Mouse (Mus musculus) adrenal gland, adult 8-10 months (tissue): ENCODE data around the gene Csnk2a2. TPM values are rescaled to one million over a fixed set of nuclear protein-coding genes. Genes with fewer than 3 reads are reported as not detected.

ENCODE experiments used
- DNase-seq: peaks from one replicate; pipeline ENCODE4 v3.0.0; 2022
- total RNA-seq, 4 experiments: library from RNA; stranded (reverse); gene quantifications; 2 replicates each; pipeline ENCODE4 v1.2.4; 2022

Csnk2a2 gene
- total RNA-seq, 4 experiments from 2014 or later, result 55.1 to 93.1 (median 78.1) TPM

DNA sequence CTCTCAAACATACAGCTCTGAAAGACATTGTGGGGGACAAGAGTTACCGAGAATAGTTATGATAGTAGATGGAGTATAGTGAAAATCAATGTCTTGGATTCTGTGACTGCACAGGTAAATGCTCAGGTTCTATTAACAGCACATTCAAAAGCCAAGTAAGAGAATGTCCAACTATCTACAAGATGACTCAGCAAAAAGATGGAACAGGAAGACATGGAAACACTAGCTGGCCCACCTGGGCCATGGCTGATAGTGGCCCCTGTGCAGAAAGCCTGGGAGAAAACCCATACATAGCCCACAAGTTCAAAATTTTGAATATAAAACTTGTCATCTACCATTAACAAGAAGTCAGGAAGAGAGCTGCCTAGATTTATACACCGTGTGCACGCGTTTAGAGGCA, 19.8 kb downstream of the Csnk2a2 start:
- DNase-seq, result no peak

DNA sequence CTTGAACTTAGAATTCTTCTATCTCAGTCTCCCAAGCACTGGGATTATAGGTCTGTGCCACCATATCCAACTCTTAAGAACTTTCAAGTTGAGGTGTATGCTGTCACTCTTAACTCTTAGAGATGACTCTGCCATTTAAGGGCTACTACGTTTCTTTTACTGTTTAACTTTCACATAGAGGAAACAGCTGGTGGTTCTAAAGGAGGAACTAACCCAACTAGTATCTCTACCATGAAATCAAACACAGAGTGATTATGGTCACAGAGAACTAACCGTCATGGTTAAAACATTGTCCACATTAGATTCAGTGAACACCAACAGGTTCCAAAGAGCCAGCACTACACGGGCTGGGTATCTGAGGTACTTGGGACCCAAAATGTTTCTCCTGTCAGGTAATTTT, 20.8 kb downstream of the Csnk2a2 start:
- DNase-seq, result no peak

DNA sequence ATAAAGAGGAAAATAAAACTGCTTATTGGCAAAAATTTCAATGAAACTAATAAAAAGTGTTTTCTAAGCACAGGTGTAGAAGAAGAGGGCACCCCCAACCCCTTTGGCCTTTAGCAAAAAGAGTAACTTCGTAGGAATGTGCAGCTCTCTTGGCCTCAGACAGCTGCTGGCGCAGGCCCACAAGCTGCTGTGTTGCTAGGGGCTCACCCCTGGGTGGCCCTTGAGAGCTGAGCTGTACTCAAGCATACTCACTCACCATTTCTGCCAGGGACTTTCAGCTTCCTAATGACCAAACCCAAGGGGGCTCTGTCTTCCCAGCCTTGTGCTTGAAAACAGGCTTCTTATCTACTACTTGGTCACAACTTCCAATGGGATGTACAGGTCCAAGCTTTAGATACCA, 23.3 kb downstream of the Csnk2a2 start:
- no peak for DNase-seq

DNA sequence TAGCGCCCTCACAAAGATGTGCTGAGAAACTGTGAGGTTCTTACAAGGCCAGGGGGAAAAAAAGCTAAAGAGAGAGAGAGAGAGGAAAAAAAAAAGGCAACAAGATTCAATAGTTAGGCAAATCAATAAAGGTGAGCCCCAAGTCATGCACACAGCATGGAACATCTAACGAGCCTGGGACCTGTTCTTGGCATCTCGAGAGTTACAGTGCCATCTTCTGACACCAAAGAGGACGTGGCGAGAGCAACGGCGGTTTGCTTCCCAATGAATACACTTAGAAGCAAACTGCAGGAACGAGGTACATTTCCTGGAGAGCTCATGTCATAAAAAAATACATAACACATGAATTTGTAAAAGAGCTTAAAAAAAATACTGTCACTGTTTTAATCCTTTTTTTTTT, 37.3 kb downstream of the Csnk2a2 start:
- DNase-seq, result no peak

DNA sequence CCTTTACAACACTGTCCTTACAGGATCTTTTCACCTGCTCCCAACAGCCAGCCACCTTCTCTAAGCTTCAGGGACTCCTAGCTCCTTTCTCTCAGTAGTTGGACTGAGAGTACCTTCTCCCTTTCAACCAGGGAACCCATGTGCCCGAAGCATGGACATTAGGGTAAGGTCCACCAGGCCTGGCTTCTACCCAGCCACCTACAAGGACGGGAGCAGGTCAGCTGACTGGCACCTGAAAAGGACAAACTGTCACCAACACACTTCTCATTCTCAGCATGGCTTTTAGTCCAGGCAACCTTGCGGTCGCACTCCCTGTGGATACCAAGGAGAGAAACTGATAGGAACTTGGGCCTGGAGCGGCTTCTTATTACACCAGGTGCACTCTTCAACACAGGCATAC, 39.6 kb downstream of the Csnk2a2 start:
- DNase-seq, result no peak

DNA sequence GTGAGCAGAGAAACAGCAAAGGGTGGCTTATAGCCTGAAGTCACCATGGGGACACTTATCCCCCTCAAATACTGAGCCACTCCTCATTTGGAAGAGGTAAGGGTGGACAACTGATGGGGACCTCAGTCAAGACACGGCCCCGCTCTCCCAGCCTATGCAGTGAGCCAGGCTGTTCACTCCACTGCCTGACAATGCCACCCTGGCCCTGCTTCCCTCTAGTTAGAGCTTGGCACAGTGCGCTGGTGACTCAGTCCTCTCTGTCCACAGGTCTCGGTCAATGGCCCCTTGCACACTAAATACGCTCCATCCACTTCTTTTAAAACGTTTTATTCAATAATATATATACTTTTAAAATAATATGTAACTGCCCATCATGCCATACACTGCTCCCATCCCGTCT, 42.2 kb downstream of the Csnk2a2 start:
- peak; percentile 68 for DNase-seq

DNA sequence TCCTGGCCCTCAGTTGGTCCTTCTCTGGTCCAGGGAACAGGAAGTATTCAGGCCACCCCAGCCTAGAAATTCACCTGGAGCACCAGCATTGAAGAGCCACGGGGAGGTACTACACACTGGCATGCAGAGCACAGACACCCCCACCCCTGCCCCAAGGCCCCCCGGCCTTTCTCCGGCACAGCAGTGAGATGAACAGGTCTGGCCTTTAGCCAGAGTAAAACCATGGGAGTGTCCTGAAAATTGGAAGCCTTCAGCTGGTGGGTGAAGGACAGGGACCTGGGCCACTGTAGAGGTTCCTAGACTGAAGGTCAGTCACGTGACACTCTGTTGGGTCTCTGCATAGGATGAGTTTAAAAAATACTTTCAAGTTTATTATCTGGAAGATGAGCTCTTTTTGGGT, 44.8 kb downstream of the Csnk2a2 start:
- no peak for DNase-seq

DNA sequence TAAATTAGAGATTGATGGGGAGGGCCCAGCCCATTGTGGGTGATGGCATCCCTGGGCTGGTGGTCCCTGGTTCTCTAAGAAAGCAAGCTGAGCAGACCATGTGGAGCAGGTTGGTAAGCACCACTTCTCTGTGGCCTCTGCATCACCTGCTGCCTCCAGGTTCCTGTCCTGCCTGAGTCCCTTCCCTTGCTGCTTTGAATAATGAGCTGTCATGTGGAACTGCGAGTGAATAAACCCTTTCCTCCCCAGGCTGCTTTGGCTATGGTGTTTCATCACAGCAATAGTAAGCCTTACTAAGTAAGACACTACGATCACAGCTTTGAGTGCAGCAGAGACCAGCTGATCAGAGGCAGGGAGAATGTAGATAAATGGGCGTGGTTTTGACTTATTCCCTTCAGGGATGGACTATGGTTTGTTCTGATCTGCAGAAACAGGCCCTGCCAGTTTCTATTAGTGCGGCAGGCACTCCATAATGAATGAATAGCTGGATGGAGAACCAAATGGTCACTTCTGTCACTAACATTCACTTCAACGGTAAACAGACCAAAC, 48.3 kb downstream of the Csnk2a2 start:
- DNase-seq, result no peak

DNA sequence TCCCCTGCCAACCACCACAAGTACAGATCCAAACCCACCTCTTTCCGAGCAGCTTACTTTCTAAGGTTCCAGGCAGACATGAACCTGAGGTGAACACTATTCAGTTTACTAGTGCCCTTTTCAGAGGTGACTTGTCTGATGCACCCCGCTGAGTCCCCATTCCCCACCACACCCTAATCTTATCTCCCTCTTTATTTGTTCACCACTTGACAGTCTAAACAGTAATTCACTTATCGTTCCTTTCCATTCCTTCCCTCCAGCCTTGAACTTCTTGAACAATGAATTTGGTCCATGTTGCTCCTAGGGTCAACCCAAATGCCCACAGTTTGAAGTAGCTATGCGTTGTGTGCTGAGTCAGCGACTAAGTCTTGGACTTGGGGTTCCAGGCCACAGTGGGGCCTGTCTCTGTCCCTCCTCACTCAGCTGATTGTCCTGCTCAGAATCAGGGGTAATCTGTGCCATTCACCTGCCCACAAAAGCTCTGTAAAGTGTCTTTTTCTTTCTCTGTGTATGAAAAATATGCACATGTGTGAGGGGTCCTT, 49.6 kb downstream of the Csnk2a2 start:
- no peak for DNase-seq

DNA sequence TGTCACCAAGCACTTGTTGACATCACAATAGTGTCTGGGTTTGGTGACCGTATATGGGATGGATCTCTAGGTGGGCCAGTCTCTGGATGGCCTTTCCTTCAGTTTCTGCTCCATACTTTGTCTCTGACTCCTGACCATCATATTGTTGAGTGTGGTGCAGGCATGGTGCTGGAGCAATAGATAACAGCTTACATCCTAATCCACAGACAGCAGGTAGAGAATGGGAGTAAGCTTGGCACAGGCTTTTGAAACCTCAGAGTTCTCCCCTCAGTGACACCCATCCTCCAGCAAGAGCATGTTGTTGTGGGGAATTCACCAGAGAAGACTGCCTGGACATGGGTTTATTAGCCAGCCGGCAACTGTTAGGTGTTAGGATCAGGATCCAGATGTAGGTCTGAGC, 50.4 kb downstream of the Csnk2a2 start:
- DNase-seq, result no peak

DNA sequence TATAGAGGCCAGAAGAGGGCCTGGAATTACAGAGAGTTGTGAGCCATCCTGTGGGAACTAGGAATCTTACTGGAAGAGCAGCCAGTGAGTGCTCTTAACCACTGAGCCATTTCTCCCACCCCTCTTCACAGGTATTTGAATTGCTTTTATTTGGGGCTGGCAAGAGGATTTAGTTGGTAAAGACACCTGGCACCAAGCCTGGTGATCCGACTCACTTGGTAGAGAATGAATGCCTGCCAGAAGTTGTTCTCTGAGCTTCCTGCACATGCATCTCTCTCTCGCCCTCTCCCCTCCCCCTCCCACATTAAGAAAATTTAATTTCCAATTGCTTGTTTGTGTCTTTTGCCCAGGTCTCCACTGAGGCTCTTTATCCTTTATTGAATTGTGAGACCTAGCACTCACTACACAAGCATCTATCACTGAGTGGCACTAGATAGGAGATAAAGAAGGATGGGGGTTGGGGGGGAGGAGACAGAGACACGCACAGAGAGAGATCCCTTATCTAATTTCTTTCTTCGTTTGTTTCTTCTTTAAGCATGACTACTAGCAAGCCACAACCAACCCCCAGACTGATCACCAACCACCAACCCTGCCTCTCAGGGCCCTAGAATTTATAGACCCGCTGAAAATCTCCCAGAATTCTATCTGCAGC, 52.4 kb downstream of the Csnk2a2 start:
- DNase-seq, result no peak

DNA sequence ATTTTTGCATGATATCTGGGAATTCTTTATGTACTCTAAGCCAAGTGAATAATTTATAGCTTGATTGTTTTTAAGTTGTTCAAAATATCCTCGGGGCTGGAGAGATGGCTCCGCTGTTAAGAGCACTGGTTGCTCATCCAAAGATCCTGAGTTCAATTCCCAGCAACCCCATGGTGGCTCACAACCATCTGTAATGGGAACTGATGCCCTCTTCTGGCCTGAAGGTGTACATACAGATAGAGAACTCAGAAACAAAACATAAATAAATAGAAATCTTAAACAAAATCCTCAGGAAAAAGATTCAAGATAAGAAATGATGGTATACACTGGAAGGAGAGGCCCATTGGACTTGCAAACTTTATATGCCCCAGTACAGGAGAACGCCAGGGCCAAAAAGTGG, 53.9 kb downstream of the Csnk2a2 start:
- DNase-seq, result no peak

DNA sequence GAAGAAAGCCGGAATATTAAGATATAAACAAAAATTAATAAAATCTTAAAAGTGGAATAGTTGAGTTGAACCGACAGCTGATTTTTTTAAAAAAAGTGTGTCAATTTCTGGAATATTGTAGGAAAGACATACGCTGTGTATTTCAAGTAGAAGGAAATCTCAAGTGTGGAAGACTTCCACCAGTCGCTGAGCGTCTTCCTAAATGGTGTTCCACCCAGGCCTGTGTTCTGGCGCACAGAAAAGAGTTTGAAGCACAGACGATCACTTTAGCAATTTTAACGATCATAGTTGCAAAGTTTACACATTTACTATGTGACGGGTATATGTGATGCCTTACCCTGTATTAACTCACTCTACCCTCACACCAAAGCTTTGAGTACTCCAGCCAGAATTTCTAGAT, 54.4 kb downstream of the Csnk2a2 start:
- no peak for DNase-seq

DNA sequence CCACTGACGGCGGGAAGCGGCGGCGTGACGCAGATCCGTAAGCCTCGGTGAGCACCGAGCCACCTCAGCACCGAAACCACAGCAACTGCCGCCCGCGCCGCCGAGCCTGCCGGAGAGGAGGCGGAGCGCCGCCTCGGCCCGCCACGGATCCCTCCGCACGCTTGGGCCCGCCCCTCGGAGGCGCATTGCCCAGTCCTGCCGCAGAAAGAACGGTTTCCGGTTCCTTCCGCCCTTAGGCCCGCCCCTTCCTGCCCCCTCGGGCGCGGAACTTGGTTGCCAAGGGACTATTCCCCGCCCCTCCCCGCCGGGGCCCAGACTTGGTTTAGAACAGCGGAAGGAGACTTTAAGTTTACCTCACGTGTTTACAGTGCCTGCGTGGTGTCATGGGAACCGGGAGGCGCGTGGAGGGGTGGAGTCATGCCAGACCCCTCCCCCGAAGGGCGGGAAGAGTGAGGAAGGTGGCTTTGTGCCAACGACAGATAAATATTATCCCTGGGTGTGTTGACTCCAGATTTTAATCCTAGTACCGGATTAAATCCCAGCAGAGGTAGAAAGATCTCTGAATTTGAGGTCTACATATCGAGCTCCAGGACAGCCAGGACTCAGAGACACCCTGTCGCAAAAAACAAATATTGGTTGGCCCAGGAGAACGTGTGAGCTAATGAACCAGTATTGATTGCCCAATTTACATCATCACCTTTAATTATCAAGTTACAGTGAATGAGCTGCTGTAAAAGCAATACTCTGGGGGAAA, 55.0 kb downstream of the Csnk2a2 start, which contains the start of gene Cfap20:
Cfap20 (minus strand) TSS at position 184 of the 754 bp plus-strand sequence.
- DNase-seq, result peak; percentile 99

DNA sequence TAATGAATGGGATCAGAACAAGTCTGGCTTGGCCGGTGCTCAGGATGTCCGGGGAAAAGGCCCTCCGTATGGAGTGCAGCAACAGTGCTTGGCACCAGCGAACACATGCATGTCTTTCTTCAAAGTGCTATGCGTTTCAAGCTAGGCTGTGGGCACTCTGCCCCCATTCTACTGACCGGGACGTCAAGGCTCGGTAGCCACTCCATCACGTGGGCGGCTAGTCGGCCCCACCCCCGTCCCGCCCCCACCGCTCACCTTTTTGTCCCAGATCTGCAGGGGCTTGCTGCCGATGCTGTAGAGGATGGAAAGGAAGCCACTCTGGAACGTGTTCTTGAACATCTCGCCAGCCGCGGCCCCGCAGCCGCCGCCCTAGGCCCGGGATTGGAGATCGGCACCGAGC, 55.6 kb downstream of the Csnk2a2 start:
- DNase-seq, result no peak

DNA sequence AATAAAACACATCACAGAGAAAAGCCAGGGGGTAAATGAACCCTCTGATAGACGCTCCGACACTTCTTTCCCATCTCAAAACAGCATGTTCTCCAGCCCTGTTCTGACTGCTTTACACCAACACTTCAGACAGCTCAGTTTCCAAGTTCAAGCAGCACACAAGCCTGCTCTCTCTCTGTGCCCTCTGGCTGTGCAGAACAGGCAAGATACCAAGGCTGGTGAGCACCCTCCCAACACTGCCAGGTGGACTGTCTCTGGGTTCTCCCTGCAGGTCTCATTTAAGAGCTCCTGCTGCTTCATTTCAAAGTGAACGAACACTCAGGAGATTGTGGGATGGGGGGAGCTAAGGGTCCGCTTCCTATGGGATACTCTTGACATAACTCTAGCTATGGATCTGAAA, 56.7 kb downstream of the Csnk2a2 start:
- no peak for DNase-seq

DNA sequence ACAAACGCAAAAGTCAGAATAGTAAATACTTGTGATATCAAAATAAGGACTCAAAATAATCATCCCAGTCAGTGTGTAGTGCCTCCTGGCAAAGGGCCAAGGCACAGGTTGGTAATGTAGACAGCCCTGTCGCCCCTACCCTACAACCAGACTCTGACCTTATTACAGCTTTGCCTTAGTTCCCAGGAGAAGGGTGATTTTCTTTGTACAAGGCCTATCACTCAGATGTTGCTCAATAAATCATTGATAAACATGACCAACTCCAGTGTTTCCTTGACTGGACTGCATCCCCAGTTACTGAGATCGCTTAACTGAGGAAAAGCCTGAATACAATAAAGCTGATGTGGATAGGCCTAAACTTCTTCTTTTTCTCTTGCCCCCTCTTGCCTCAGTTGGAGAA, 57.4 kb downstream of the Csnk2a2 start:
- no peak for DNase-seq

DNA sequence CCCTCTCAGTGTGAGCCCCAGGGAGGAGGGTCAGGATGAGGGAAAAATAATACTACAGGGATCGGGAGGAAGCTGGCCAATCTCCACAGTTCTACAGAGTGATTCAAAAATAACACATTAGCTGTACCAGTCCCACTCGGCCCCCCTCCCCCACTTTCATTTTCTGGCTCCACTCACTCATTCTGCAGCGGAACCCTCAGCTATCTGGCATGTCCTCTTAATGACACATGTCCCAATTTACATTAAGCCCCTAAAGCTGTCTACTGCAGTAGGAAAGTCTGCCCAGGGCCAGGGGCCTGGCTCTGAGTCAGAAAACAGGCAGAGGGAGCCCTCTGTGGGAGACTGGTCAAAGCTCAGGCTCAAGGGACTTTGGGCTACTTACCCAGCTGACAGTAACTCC, 59.9 kb downstream of the Csnk2a2 start:
- no peak for DNase-seq

DNA sequence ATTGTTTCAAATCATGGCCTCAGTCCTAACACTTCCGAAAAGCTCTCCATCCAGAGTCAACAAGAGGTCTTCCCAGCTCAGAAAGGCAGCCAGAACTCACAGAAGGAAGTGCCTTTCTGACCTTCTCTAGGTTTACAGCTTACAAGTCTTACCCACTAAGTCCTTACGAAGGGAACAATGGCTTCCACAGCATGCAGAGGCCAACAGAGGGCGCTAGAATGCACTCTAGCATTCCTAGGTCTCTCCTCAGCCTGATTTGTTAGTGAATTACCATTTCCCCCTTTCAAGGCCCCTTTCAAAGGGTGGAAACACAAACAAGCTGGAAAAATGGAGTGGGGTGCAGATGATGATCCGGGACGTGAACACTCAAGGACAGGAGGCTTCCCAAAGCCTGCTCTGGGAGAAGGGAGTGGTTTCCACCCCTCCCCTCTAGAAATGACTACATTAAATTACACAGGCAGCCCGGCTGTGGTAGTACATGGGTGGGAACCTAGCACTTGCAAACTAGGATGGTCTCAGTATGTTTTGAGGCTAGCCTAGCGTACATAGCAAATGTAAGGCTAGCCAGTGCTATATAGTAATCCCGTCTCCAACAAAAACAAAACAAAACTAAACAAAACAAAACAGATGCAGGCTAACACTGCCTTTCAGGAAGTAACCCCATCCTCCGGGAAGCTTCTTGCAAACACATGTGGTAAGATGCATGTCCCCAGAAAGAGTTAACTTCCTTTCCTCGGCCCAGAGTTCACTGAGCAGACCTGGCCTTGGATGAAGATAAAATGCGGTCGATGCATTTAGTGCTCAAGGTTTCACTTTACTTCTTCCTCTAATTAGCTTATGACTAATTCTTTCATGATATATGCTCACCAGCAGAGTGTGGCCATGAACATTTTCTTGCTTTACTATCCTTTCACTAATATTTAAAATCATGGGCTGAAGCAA, 62.0 kb downstream of the Csnk2a2 start:
- DNase-seq, result peak; percentile 64

DNA sequence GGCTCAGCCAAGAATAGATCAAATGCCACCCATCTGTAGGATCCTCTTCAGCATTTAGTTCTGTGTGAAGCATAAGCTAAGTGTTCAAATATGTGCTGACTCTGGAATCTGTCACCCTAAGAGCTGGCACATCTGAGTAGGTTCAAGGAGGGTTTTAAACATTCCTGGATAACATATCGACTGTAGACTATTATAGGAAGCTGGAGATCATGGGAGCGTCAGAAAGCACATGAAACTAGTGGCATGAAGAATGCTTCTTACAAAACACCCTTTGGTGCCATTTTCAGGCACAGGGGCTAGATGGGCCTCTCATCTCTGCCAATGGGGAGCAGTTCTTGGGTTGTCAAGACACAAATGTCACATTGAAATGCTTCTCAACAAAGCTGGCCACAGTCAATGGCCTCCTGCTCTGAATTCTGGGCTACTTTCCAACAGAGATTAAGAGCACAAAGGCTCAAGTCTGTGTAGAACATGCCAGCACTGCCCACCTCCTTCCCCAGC, 63.0 kb downstream of the Csnk2a2 start:
- no peak for DNase-seq

DNA sequence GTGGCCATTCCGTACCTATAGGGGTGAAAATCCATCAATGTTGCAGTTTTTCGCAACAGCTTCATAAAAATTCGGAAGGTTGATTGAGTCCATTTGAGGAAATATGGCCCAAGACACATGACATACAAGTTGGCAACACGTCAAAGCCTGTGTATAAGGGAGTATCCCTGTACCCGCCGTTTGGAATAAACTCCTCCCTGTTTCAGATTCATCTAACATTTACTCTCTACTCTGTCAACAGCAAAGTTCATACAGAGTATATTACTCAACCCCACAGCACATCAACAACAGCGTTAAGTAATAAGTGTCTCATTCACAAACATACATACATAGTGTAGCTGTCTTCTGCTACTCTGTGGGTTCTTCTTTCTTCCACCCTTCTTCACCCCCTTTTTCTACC, 65.2 kb downstream of the Csnk2a2 start:
- DNase-seq, result no peak

DNA sequence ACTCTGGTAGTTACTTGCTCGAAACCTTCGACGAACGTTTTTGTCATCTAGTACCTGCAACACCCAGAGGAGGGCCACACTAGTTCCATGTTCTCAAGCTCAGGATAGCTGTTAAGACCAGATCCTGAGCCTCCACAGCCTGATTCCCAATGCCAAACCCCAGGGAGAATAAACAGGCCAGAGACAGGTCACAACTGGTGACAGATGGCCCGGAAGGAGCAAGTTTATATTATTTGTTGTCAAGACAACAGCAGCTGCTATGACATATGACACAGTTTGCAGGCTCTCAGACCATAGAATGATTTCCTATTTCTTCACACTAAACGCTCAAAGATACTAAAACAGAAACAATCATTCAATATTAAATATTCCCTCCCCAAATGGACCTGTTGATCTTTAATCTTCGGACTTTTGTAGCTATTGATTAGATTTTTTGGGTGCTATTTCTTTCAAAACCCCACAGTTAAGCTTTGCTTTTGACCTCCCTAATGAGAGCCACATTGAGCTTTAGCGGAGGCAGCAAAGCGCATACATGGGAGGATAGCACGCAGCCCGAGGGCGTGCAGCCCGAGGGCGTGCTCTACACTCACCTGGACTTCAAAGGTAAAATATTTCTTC, 67.5 kb downstream of the Csnk2a2 start:
- no peak for DNase-seq
